Mouse (Mus musculus) MEL (cell line): ENCODE data around the gene Uba52. TPM values are rescaled to one million over a fixed set of nuclear protein-coding genes. Genes with fewer than 3 reads are reported as not detected.

ENCODE experiments used
- DNase-seq: peaks from one replicate; pipeline ENCODE4 v3.0.0; 2011; ENCODE audit warnings: low read depth, low spot score
- H3K27ac ChIP-seq: 2 replicates; pipeline ENCODE4 v1.5.1; 2012; ENCODE audit warnings: low read depth, mild to moderate bottlenecking, control low read depth, low read length, moderate library complexity; ENCODE audit not compliant: control insufficient read depth
- H3K27me3 ChIP-seq, 2 experiments: fragments of 150-350 bp in 1 of 2; sonication (generic) in 1 of 2; 2 replicates each; pipeline ENCODE4 v1.6.1; 2012; ENCODE audit warnings: low read length in 2 of 2, mild to moderate bottlenecking in 2 of 2, improper control_type of control experiment in 1 of 2, moderate library complexity in 1 of 2; ENCODE audit not compliant: insufficient read depth in 2 of 2, control insufficient read depth in 1 of 2
- H3K36me3 ChIP-seq, 2 experiments: 2 replicates each; pipeline ENCODE4 v1.6.1; 2012 to 2014; ENCODE audit warnings: low read length in 2 of 2, improper control_type of control experiment in 1 of 2, inconsistent platforms in 1 of 2, mild to moderate bottlenecking in 1 of 2; ENCODE audit not compliant: insufficient read depth in 2 of 2, control insufficient read depth in 1 of 2
- H3K4me1 ChIP-seq, 2 experiments: fragments of 150-350 bp in 1 of 2; sonication (generic) in 1 of 2; 2 replicates each; pipeline ENCODE4 v1.6.1; 2012; ENCODE audit warnings: low read length in 2 of 2, improper control_type of control experiment in 1 of 2, mild to moderate bottlenecking in 1 of 2; ENCODE audit not compliant: insufficient read depth in 2 of 2, control insufficient read depth in 1 of 2
- H3K4me3 ChIP-seq, 2 experiments: fragments of 150-350 bp in 1 of 2; sonication (generic) in 1 of 2; 2 replicates each; pipeline ENCODE4 v1.5.1; 2012; ENCODE audit warnings: low read depth in 2 of 2, low read length in 2 of 2, mild to moderate bottlenecking in 2 of 2, moderate library complexity in 2 of 2, control low read depth in 1 of 2, improper control_type of control experiment in 1 of 2; ENCODE audit not compliant: control insufficient read depth in 1 of 2, insufficient read depth in 1 of 2
- H3K79me2 ChIP-seq: 2 replicates; pipeline ENCODE4 v1.6.1; 2012; ENCODE audit warnings: mild to moderate bottlenecking, low read length, moderate library complexity; ENCODE audit not compliant: control insufficient read depth, poor library complexity, insufficient read depth
- H3K9ac ChIP-seq: 2 replicates; pipeline ENCODE4 v1.6.1; 2012; ENCODE audit warnings: low read depth, mild to moderate bottlenecking, control low read depth, low read length, moderate library complexity; ENCODE audit not compliant: control insufficient read depth, poor library complexity, severe bottlenecking
- H3K9me3 ChIP-seq: fragments of 150-350 bp; sonication (generic); replicated peaks from 2 replicates; pipeline ENCODE4 v1.6.1; 2012; ENCODE audit warnings: mild to moderate bottlenecking, low read length, improper control_type of control experiment, moderate library complexity; ENCODE audit not compliant: insufficient read depth
- BHLHE40 ChIP-seq: IDR thresholded peaks from 2 replicates; pipeline ENCODE4 v1.6.1; 2012; ENCODE audit warnings: low read depth, mild to moderate bottlenecking, inconsistent platforms, low read length, improper control_type of control experiment, borderline replicate concordance
- CHD1 ChIP-seq: IDR thresholded peaks from 2 replicates; pipeline ENCODE4 v1.6.1; 2012; ENCODE audit warnings: low read depth, mild to moderate bottlenecking, inconsistent platforms, low read length, improper control_type of control experiment
- CHD2 ChIP-seq: IDR thresholded peaks from 2 replicates; pipeline ENCODE4 v1.6.1; 2011; ENCODE audit warnings: low read length, improper control_type of control experiment
- CTCF ChIP-seq, 3 experiments: IDR thresholded peaks in 2 of 3; conservative IDR thresholded peaks in 1 of 3; 2 replicates each; pipeline ENCODE4 v1.5.1; 2011 to 2012; ENCODE audit warnings: low read length in 3 of 3, low read depth in 2 of 3, mild to moderate bottlenecking in 2 of 3, improper control_type of control experiment in 1 of 3, inconsistent platforms in 1 of 3, mixed read lengths in 1 of 3, moderate library complexity in 1 of 3; ENCODE audit not compliant: control insufficient read depth in 1 of 3, insufficient read depth in 1 of 3, poor library complexity in 1 of 3, severe bottlenecking in 1 of 3
- E2F4 ChIP-seq: IDR thresholded peaks from 2 replicates; pipeline ENCODE4 v1.6.1; 2011; ENCODE audit warnings: low read depth, low read length, improper control_type of control experiment, borderline replicate concordance
- EP300 ChIP-seq, 2 experiments: IDR thresholded peaks; 2 replicates each; pipeline ENCODE4 v1.6.1; 2011; ENCODE audit warnings: improper control_type of control experiment in 2 of 2, low read length in 2 of 2, low read depth in 1 of 2, mild to moderate bottlenecking in 1 of 2
- ETS1 ChIP-seq: IDR thresholded peaks from 2 replicates; pipeline ENCODE4 v1.6.1; 2012; ENCODE audit warnings: low read depth, mild to moderate bottlenecking, inconsistent platforms, low read length, improper control_type of control experiment, moderate library complexity
- GABPA ChIP-seq: IDR thresholded peaks from 2 replicates; pipeline ENCODE4 v1.6.1; 2012; ENCODE audit warnings: low read depth, mild to moderate bottlenecking, inconsistent platforms, low read length, improper control_type of control experiment, moderate library complexity
- GATA1 ChIP-seq: IDR thresholded peaks from 2 replicates; pipeline ENCODE4 v1.6.1; 2011; ENCODE audit warnings: low read depth, low read length, improper control_type of control experiment
- HCFC1 ChIP-seq: IDR thresholded peaks from 2 replicates; pipeline ENCODE4 v1.6.1; 2012; ENCODE audit warnings: low read depth, mild to moderate bottlenecking, inconsistent platforms, low read length, improper control_type of control experiment, moderate library complexity
- KAT2A ChIP-seq: conservative IDR thresholded peaks from 2 replicates; pipeline ENCODE4 v1.6.1; 2012; ENCODE audit warnings: low read depth, low read length, improper control_type of control experiment, inconsistent platforms
- MAZ ChIP-seq: IDR thresholded peaks from 2 replicates; pipeline ENCODE4 v1.6.1; 2012; ENCODE audit warnings: low read depth, mild to moderate bottlenecking, inconsistent platforms, low read length, improper control_type of control experiment
- MEF2A ChIP-seq: IDR thresholded peaks from 2 replicates; pipeline ENCODE4 v1.6.1; 2014; ENCODE audit warnings: low read depth, mild to moderate bottlenecking, inconsistent platforms, low read length, improper control_type of control experiment; ENCODE audit not compliant: poor library complexity, insufficient replicate concordance, severe bottlenecking; ENCODE audit errors: extremely low read depth
- MXI1 ChIP-seq: IDR thresholded peaks from 2 replicates; pipeline ENCODE4 v1.6.1; 2011; ENCODE audit warnings: mild to moderate bottlenecking, low read depth, low read length, improper control_type of control experiment
- MYB ChIP-seq: IDR thresholded peaks from 2 replicates; pipeline ENCODE4 v1.6.1; 2011; ENCODE audit warnings: mild to moderate bottlenecking, low read depth, low read length, improper control_type of control experiment
- MYC ChIP-seq: IDR thresholded peaks from 2 replicates; pipeline ENCODE4 v1.6.1; 2011; ENCODE audit warnings: low read depth, mild to moderate bottlenecking, low read length, improper control_type of control experiment, moderate library complexity
- NELFE ChIP-seq: IDR thresholded peaks from 2 replicates; pipeline ENCODE4 v1.6.1; 2011; ENCODE audit warnings: low read depth, low read length, improper control_type of control experiment
- NRF1 ChIP-seq: IDR thresholded peaks from 2 replicates; pipeline ENCODE4 v1.6.1; 2014; ENCODE audit warnings: low read depth, mild to moderate bottlenecking, inconsistent platforms, low read length, improper control_type of control experiment, moderate library complexity; ENCODE audit not compliant: poor library complexity, insufficient read depth, severe bottlenecking
- RAD21 ChIP-seq: IDR thresholded peaks from 2 replicates; pipeline ENCODE4 v1.6.1; 2011; ENCODE audit warnings: mild to moderate bottlenecking, low read depth, low read length, improper control_type of control experiment
- RCOR1 ChIP-seq: IDR thresholded peaks from 2 replicates; pipeline ENCODE4 v1.6.1; 2012; ENCODE audit warnings: low read depth, mild to moderate bottlenecking, inconsistent platforms, low read length, improper control_type of control experiment
- TAL1 ChIP-seq: IDR thresholded peaks from 2 replicates; pipeline ENCODE4 v1.6.1; 2012; ENCODE audit warnings: mild to moderate bottlenecking, inconsistent platforms, low read length, moderate library complexity, mixed read lengths
- TBP ChIP-seq: IDR thresholded peaks from 2 replicates; pipeline ENCODE4 v1.8.0; 2011; ENCODE audit warnings: low read depth, low read length, improper control_type of control experiment
- USF1 ChIP-seq: IDR thresholded peaks from 2 replicates; pipeline ENCODE4 v1.6.1; 2014; ENCODE audit warnings: low read depth, mild to moderate bottlenecking, inconsistent platforms, low read length, improper control_type of control experiment, moderate library complexity
- USF2 ChIP-seq, 2 experiments: IDR thresholded peaks; 2 replicates each; pipeline ENCODE4 v1.6.1; 2011 to 2012; ENCODE audit warnings: improper control_type of control experiment in 2 of 2, low read length in 2 of 2, borderline replicate concordance in 1 of 2, inconsistent platforms in 1 of 2, low read depth in 1 of 2, mild to moderate bottlenecking in 1 of 2; ENCODE audit not compliant: insufficient read depth in 1 of 2
- ZNF384 ChIP-seq: IDR thresholded peaks from 2 replicates; pipeline ENCODE4 v1.6.1; 2012; ENCODE audit warnings: low read depth, mild to moderate bottlenecking, inconsistent platforms, low read length, improper control_type of control experiment
- polyA plus RNA-seq, 2 experiments: library from polyadenylated mRNA; stranded (reverse) in 1 of 2; unstranded in 1 of 2; fragments of >175 nt in 1 of 2; fragments of >200 nt in 1 of 2; gene quantifications; 2 replicates each; pipeline versions ENCODE4 v1.2.1 to v1.2.4; 2012; ENCODE audit warnings: low replicate concordance in 2 of 2, low read depth in 1 of 2; ENCODE audit not compliant: insufficient read length in 2 of 2, insufficient read depth in 1 of 2, missing spikeins in 1 of 2
- total RNA-seq: library from RNA; depleted of rRNA; stranded (reverse); fragments of 300-350 nt; gene quantifications from 2 replicates; pipeline ENCODE4 v1.2.3, GENCODE M21; 2012

Uba52 gene
- total and polyA plus RNA-seq, 3 experiments = 2,814 to 3,633 TPM; not detected in 1

- H3K79me2 ChIP-seq = peaks cover 15% of the 10 kb centered on the region
- no peaks in the 10 kb centered on the region for H3K27me3 ChIP-seq
- H3K36me3 ChIP-seq = no peaks in the 10 kb centered on the region
- TF ChIP-seq GATA1 (no peak), ZNF384 (no peak), USF1 (no peak), NELFE (no peak), GABPA (no peak), CTCF (IDR thresholded peaks at IDR 0.05 in 2 of 3, conservative IDR thresholded peaks at IDR 0.05 in 1 of 3; ENCODE audit: control insufficient read depth in 1 of 3, insufficient read depth in 1 of 3, low read depth in 2 of 3, low read length in 3 of 3, poor library complexity in 1 of 3, severe bottlenecking in 1 of 3) (no peak), RCOR1 (no peak), E2F4 (no peak), HCFC1 (no peak), MYB (no peak), RAD21 (no peak), CHD2 (no peak)
- no peaks in the 10 kb centered on the region for H3K9me3 ChIP-seq
- H3K9ac ChIP-seq = no peak overlapping the region
- H3K4me3 ChIP-seq = no peak overlapping the region
- DNase-seq = no peak
- peaks cover 0 to 4% of the 10 kb centered on the region in 2 experiments; a peak in 1 of 4 replicates for H3K4me1 ChIP-seq
- H3K27ac ChIP-seq = no peak overlapping the region
These were observed 25.1 kb upstream of the Uba52 start for GRCm38 (mm10) chr8:70535701-70536100.

DNA sequence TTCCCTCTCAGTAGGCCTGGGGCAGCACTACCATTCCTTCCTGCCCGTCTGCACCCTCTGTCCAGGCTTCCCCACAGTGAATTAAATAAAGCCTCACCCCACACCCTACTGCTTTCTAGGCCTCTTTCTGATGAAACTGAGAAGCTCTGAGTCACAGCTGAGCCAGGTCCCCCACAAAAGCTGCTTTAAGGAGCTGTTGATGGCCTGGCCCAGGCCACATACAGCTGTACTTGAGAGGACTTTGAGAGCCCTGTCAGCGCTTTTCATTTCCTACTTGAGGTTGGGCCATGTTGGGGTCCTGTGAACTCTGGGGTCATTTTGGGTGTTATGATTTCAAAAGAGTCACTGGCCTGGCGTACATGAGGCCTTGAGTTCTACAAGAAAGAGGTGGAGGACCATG, 24.6 kb upstream of the Uba52 start:
- Histone ChIP-seq H3K9ac (no peak overlapping the region), H3K27ac (no peak overlapping the region), H3K79me2 (peaks cover 12% of the 10 kb centered on the region), H3K9me3 (no peaks in the 10 kb centered on the region), H3K4me1 (peaks cover 0 to 4% of the 10 kb centered on the region in 2 experiments; a peak in 1 of 4 replicates), H3K4me3 (no peak overlapping the region), H3K36me3 (peaks cover 0 to under 1% of the 10 kb centered on the region in 2 experiments; a peak in 2 of 4 replicates), H3K27me3 (no peaks in the 10 kb centered on the region)
- no peak for DNase-seq
- TF ChIP-seq BHLHE40 = no peak
- no peak for TF ChIP-seq TBP
- TF ChIP-seq NRF1 = no peak
- no peak for TF ChIP-seq KAT2A
- no peak for TF ChIP-seq CHD1
- TF ChIP-seq NELFE = no peak
- TF ChIP-seq RCOR1 = no peak
- TF ChIP-seq MXI1 = no peak
- no peak for TF ChIP-seq ETS1
- no peak for TF ChIP-seq GABPA
- TF ChIP-seq MEF2A = no peak
- TF ChIP-seq EP300 (IDR thresholded peaks at IDR 0.05; ENCODE audit: low read depth in 1 of 2, low read length in 2 of 2) = no peak
- no peak for TF ChIP-seq RAD21
- no peak for TF ChIP-seq MYC
- no peak for TF ChIP-seq MAZ
- TF ChIP-seq TAL1 = no peak
- no peak for TF ChIP-seq USF2 (IDR thresholded peaks at IDR 0.05; ENCODE audit: borderline replicate concordance in 1 of 2, insufficient read depth in 1 of 2, low read depth in 1 of 2, low read length in 2 of 2)
